ENCODE assay signal across 8 mouse cellular contexts in genomic region chr12:29952102-29952501, GRCm38 (mm10). TPM values are rescaled to one million over a fixed set of nuclear protein-coding genes. Genes with fewer than 3 reads are reported as not detected.
A peak's percentile ranks its signal among the peaks of the same experiment; 100 is the strongest.
DNase-seq lines count a peak whose midpoint lies in the region; ATAC-seq and TF ChIP-seq lines count a peak whose summit lies in the region.

No protein-coding gene starts in this region.

- DNase-seq in intestine, embryonic 14.5 days (ENCODE audit: low spot score) = no peak
- peak; percentile 55 for DNase-seq in gastrocnemius, postnatal 25 days
- DNase-seq in kidney, adult 8-10 months = peak; percentile 77 to 84
- peak; percentile 76 for DNase-seq in ovary, adult 18-20 months (ENCODE audit: low spot score)
- no peak for DNase-seq in cerebellum, adult 18-20 months
- no peak for DNase-seq in forebrain, embryonic 10.5 days (ENCODE audit: extremely low spot score, low spot score)
- no peak for DNase-seq in cerebellum, postnatal 4 days (ENCODE audit: low spot score in 2 of 2)

- no peak overlapping the region for H3K4me3 ChIP-seq in intestine, embryonic 14.5 days (ENCODE audit: low read depth, low read length)
- no peak overlapping the region for H3K4me3 ChIP-seq in intestine, postnatal 0 days (ENCODE audit: low read depth, low read length)
- H3K4me3 ChIP-seq in forebrain, embryonic 10.5 days = no peak overlapping the region

- H3K9me3 ChIP-seq in intestine, embryonic 14.5 days (ENCODE audit: control insufficient read depth, low read length) = no peaks in the 10 kb centered on the region
- no peaks in the 10 kb centered on the region for H3K9me3 ChIP-seq in intestine, postnatal 0 days (ENCODE audit: control insufficient read depth)
- no peaks in the 10 kb centered on the region for H3K9me3 ChIP-seq in forebrain, embryonic 10.5 days

- H3K4me1 ChIP-seq in intestine, embryonic 14.5 days (replicated peaks; ENCODE audit: control insufficient read depth, insufficient read depth, low read length) = peaks cover 25% of the 10 kb centered on the region
- 0 out of 2 replicates have a peak, but pooled peaks cover 6% of the 10 kb centered on the region for H3K4me1 ChIP-seq in intestine, postnatal 0 days (replicated peaks; ENCODE audit: control insufficient read depth, insufficient read depth, low read length)
- peaks cover 70% of the 10 kb centered on the region for H3K4me1 ChIP-seq in forebrain, embryonic 10.5 days

- H3K27ac ChIP-seq in intestine, embryonic 14.5 days (ENCODE audit: low read depth) = peak overlapping the region; percentile 1; the same call in 1 of the 2 replicates
- H3K27ac ChIP-seq in intestine, postnatal 0 days (ENCODE audit: low read depth, low read length) = no peak overlapping the region; the same call in 1 of the 2 replicates
- no peak overlapping the region for H3K27ac ChIP-seq in forebrain, embryonic 10.5 days

- no peaks in the 10 kb centered on the region for H3K27me3 ChIP-seq in intestine, embryonic 14.5 days (replicated peaks; ENCODE audit: control insufficient read depth, insufficient read depth, low read length)
- H3K27me3 ChIP-seq in intestine, postnatal 0 days (replicated peaks; ENCODE audit: control insufficient read depth, insufficient read depth, low read length) = no peaks in the 10 kb centered on the region
- no peaks in the 10 kb centered on the region for H3K27me3 ChIP-seq in forebrain, embryonic 10.5 days (ENCODE audit: poor library complexity, severe bottlenecking)

- WGBS in intestine, embryonic 14.5 days = 28% methylated on average over 6 of the region's 6 CpGs
- WGBS in intestine, postnatal 0 days = 65% methylated on average over 6 of the region's 6 CpGs
- 90% methylated on average over 6 of the region's 6 CpGs for WGBS in forebrain, embryonic 10.5 days

- H3K36me3 ChIP-seq in intestine, embryonic 14.5 days (ENCODE audit: control insufficient read depth, insufficient read depth, low read length) = 0 out of 2 replicates have a peak, but pooled peaks cover 7% of the 10 kb centered on the region
- no peaks in the 10 kb centered on the region for H3K36me3 ChIP-seq in intestine, postnatal 0 days (ENCODE audit: control insufficient read depth, insufficient read depth)
- H3K36me3 ChIP-seq in forebrain, embryonic 10.5 days (replicated peaks) = peaks cover 31% of the 10 kb centered on the region

- H3K9ac ChIP-seq in intestine, embryonic 14.5 days (ENCODE audit: low read length) = no peak overlapping the region
- no peak overlapping the region for H3K9ac ChIP-seq in intestine, postnatal 0 days (ENCODE audit: low read depth, low read length)

- no peak for TF ChIP-seq CTCF in intestine, postnatal 0 days (IDR thresholded peaks at IDR 0.05; ENCODE audit: low read depth)

- no peak for ATAC-seq in intestine, embryonic 14.5 days (replicated peaks; ENCODE audit: low FRiP score, low TSS enrichment, low read depth)
- no peak for ATAC-seq in intestine, postnatal 0 days

- H3K4me2 ChIP-seq in intestine, embryonic 14.5 days (ENCODE audit: low read length) = no peak overlapping the region
- H3K4me2 ChIP-seq in intestine, postnatal 0 days (replicated peaks; ENCODE audit: low read depth) = no peak overlapping the region

RNA-seq across cellular contexts. Expression of gene Pxdn, which starts 14.7 kb away (rescaled TPM):
- polyA plus RNA-seq in intestine, embryonic 14.5 days (2014; fragmentation: Nextera tagmentation; extraction: Ambion mirVana) = 116 and 132 TPM in 2 replicates
- 18.4 TPM in 2 replicates for polyA plus RNA-seq in intestine, postnatal 0 days (2015; fragmentation: Nextera tagmentation; extraction: Ambion mirVana)
- total RNA-seq in gastrocnemius, postnatal 25 days (2021) = 10 to 100 TPM; 12.1 to 23.8 TPM
- 72.1 and 80.4 TPM in 2 replicates for polyA plus RNA-seq in forebrain, embryonic 10.5 days (2016; fragmentation: Nextera tagmentation; extraction: Ambion mirVana)

Comparison
In these comparisons a context has a peak if more than half of its experiments do, and no peak if none do; other contexts are left out.
1. DNase-seq: peak in gastrocnemius, postnatal 25 days (single experiment), kidney, adult 8-10 months (2 of 2) and ovary, adult 18-20 months (single experiment); none in intestine, embryonic 14.5 days (single experiment), cerebellum, adult 18-20 months (0 of 2), forebrain, embryonic 10.5 days (single experiment) and cerebellum, postnatal 4 days (0 of 2).